Mouse (Mus musculus) kidney, postnatal 10 days (tissue): ENCODE data around the gene Dagla.

Experiments used
- DNase-seq: peaks from one replicate; pipeline ENCODE4 v3.0.0; 2021; ENCODE audit warnings: mixed read lengths

Gene Dagla

GRCm38 (mm10) chr19:10197130-10197529 is 107.5 kb downstream of the Dagla start:
- no peak for DNase-seq
